Mouse (Mus musculus): ENCODE results near the gene Adora2a.
"Not testable (repeated sequence)": the region's sequence is repeated elsewhere in the genome, so short reads cannot be mapped to it uniquely, and the experiment has no call there.

The Adora2a gene

GRCm38 (mm10) chr10:75316872-75316907 lies at the start of gene Adora2a:
Gene Adora2a, plus strand, starts transcription at chr10:75316877.
- DNase-seq (ENCODE audit: low spot score): no peak

DNA sequence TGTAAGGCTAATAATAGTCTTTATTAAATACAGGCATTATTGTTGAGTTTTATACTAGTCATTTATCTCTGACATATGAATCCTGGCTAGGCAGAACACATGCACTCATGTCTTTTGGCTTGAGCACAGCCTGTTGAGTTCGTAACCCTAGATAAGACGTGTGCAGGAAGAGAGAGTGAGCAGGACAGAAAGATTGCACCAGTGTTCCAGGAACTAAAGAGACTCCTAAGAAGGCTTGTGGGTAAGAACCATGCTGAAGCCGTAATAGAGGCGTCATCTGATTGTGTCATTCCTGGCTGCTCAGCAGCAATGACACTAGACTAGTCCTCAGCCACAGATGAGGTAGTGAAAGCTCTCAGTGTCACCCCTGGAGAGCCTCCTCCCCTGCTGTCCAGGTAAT lies 43.7 kb upstream of the Adora2a start:
- DNase-seq (ENCODE audit: low spot score): no peak

- DNase-seq (ENCODE audit: low spot score): no peak
These were observed 40.2 kb upstream of the Adora2a start for GRCm38 (mm10) chr10:75276427-75277013.

DNA sequence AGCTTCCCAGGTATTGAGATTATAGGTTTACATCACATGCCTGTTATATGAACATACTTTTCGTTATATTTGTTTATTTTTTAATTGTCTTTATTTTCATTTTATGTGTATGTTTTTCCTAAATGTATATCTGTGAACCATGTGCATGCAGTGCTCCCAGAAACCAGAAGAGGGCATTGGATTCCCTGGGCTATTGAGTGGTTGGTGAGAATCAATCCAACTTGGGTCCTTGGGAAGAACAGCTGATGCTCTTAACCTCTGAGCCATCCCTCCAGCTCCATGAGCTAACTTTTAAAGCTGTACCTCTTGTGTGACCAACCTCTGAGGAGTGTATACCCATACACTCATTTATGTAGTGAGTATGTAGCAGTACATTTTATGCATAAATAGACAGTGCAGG lies 39.2 kb upstream of the Adora2a start:
- no peak for DNase-seq (ENCODE audit: low spot score)

DNA sequence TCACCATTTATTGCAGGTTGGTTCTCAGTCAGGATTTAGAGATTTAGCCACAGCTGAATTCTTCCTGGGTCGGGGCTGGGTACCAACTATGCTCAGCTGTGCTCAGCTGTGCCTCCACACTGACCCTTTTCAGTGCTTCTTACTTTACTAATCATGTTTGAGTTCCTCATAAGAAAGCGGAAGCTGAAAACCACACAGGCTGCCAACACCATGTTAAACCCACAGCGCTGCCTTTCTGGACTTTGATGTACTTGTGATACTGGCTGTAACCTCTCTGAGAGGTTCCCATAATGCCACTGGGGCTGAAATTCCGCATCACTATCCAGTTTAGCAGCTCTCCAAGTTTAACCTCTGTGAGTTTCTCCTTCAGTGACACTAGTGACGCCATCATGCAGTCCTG lies 34.0 kb upstream of the Adora2a start:
- no peak for DNase-seq (ENCODE audit: low spot score)

DNA sequence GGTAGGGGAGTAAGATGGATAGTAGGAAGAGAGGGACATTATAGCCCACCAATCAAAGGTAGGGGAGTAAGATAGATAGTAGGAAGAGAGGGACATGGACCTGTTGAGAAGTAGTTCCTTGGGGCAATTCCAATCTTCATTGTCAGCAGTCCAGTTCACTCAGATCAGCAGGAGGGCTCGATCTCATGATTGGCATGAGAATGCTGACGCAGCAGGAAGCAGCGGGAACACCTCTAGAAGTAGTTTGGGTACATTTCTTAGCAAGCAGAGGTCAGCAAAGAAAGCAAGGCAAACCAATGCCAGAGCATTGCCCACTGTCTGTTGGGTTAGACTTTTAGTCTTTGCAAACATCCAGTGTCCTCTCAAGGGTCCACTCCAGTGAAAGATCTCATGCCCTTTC lies 32.9 kb upstream of the Adora2a start:
- no peak for DNase-seq (ENCODE audit: low spot score)

DNA sequence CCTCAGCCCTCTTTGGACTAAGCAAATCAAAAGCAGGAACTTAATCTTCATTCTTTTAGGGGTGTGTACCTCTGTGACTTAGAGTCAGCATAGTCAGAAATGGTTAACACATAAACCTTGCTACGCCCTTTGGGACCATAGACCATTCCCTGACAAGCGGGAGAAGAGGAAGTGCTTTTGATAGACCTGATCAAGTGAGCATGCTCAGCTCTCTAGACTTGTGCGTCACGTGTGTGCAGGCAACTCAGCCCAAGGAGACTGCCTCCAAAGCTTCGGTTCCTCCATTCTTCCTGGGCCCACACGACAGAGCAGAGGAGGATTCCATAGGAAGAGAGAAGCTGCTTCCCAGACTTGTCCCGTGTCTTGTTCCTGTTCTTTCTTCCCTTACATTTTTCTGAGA lies 28.1 kb upstream of the Adora2a start:
- no peak for DNase-seq (ENCODE audit: low spot score)

GRCm38 (mm10) chr10:75289392-75289791 lies 27.3 kb upstream of the Adora2a start:
- DNase-seq (ENCODE audit: low spot score): no peak

- no peak for DNase-seq (ENCODE audit: low spot score)
These were observed 26.0 kb upstream of the Adora2a start for GRCm38 (mm10) chr10:75290650-75291049.

DNA sequence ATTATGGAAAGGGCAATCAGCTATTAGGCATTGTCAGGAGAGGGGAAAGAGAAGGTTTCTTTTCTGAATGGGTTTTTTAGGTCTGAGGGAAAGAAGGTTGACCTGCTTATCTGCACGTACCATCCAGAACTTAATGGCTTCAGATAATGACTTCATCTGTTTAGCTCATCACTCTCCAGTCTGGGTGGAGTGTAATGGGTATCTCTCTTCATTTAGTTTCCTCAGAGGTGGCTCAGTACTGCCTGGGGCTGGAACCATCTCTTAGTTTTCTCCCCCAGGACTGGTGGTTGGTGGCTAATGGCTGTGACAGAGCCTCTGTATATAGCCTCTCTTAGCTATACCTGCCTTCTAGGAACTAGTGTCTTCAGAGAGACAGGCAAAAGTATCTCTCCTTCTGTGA lies 25.3 kb upstream of the Adora2a start:
- DNase-seq (ENCODE audit: low spot score): no peak

GRCm38 (mm10) chr10:75292206-75292605 lies 24.5 kb upstream of the Adora2a start:
- not testable (repeated sequence) for DNase-seq (ENCODE audit: low spot score)

GRCm38 (mm10) chr10:75293288-75293687 lies 23.4 kb upstream of the Adora2a start:
- no peak for DNase-seq (ENCODE audit: low spot score)

DNA sequence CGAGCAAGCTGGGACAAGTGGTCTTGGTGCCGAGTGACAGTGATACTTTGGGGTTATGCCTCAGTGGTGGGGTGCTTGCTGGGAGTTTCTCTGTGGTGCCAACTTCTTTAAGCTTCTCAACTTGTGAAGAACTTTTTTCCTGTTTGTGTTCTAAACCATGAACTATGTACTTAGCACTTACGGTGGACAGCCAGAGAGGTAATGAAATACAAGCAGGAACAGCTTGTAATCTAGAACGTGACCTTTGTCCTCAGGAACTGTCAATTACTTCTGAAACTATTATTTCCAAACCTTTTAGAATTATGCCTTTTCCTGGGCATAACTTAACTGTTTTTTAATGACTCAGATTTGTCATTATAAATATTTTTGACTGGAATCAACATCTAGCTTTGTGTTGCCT lies 22.3 kb upstream of the Adora2a start:
- no peak for DNase-seq (ENCODE audit: low spot score)

DNA sequence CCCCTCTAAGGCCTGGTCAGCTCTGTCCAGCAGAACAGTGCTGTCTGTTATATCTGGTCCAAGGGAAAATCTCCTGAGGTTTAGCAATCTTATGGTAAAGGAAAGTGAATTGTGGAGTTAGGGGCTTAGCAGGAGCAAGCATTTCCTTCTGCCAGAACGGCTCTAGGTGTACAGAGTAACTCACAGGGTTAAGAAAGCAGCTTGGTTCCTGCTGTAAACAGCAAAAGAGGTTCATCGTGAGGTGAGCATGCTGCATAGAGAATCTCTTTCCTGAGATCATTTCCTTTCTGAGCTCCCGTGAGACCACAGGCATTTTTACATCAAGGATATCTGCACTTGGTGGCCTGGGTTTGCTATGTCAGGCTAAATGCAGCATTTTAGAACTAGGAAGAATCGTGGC lies 21.8 kb upstream of the Adora2a start:
- no peak for DNase-seq (ENCODE audit: low spot score)

DNA sequence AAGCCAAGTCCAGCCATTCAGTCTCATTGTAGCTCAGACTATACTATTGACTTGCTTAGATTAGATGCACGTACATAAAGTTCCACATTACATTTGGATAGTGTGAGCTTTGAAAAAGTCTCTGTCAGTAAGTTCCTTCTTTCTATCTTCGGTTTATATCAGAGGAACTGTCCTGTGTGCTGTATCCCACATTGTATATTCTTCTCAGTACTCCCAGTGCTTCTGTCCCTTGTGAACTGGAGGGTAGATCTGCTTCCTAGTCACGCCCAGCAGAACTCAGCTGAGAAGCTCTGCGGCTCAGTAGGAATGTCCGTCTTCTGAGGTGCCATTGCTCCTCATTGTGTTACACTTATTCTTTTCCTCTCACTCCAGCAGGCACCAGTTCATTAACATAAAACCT lies 18.1 kb upstream of the Adora2a start:
- no peak for DNase-seq (ENCODE audit: low spot score)

DNA sequence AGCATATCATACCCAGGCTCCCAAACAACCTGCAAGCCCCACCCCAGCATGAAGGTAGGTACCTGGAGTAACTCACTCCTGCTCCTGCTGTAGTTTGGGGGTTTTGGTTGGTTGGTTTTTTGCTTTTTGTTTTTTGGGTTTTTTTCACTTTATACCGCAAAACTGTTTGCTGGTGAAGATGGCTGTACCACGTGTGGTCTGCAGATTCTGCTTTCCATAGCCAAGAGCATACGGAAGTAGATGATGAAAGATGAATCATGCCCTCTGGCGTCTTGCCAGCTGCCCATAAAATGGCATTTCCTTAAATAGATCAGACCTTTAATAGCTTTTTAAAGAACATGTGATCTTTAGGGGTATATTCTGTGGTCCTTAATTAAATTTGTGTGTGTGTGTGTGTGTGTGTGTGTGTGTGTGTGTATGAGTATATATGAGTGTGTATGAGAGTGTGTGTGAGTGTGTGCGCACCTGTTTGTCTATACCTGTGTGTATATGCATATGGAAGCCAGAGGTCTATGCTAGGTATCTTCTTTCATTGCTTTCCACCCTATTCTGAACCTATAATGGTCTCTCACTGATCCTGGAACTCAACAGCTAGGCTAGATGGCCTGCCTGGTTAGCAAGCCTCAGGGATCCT lies 16.8 kb upstream of the Adora2a start:
- DNase-seq (ENCODE audit: low spot score): peak; percentile 79

DNA sequence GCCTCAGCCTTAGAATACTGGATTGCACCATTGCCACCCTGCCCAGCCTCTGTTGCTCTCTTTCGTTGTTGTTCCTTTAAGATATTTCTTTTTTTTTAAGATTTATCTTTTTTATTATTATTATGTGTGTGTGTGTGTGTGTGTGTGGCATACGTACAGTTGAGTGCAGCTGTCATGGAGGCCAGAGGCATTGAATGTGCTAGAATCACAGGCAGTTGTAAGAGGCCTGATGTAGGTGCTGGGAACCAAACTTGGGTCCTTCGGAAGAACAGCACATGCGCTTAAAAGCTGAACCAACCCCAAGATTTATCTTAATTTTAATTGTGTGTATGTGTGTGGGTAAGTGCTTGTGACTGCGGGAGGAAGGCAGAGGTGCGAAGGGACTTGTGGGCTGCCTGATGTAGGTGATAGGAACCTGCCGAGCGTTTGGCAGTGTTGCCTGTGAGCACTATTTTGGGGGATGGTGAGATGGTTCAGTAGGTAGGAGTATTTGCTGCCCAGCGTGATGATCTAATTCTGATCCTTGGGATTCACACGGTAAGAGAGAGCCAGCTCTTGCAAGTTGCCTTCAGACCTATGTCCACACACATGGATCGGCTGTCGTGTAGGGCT lies 15.4 kb upstream of the Adora2a start:
- DNase-seq (ENCODE audit: low spot score): no peak

GRCm38 (mm10) chr10:75301937-75302336 lies 14.7 kb upstream of the Adora2a start:
- DNase-seq (ENCODE audit: low spot score): no peak

- no peak for DNase-seq (ENCODE audit: low spot score)
These were observed 14.1 kb upstream of the Adora2a start for GRCm38 (mm10) chr10:75302536-75302935.

DNA sequence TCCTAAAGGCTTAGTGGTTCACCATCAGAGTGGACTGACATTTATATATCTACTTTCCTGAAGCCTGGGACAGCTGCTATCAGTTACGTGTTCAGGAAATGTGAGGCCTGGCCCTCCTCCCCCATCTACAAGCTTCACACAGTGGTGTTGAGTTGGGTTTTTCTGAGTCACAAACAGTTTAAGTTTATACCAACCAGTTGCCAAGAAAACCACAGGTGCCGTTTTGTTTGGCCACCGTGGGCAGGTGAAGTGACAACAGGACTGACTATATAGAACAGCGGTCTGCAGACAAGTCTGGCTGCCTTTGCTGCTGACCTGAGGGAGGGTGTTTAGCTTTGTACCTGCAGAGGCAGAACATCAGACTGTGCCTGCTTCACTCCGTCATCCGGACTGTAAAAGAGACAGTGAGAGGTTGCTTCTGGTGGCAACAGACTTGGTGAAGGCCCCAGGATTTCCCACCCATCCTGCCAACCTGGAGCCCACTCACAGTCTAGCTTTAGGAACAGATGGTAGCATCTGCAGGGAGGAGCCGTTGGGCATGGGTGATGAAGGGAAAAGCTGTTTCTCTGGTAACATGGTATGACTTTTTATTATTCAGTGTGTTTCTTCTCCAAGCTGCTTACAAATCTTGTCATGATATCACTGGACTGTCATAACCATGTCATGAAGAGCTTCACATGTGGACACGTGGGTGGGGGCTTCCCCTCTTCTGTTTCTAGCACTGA lies 13.2 kb upstream of the Adora2a start:
- no peak for DNase-seq (ENCODE audit: low spot score)

DNA sequence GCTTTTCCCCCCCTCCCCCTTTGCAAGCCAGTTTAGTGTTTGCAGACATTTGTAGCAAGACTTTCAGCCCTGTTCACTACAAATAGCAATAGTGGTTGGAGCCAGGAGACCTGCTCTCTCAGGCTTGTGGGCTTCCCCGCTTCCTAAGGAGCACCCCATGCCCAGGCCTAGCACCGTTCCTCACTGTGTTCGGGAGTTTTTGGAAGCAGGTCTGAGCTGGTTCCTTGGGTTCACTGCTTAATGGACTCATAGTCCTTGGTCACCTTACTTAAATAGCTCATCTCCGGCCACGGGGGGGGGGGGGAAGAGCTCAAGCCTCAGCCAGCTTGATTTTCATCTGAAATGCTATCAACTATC lies 12.7 kb upstream of the Adora2a start:
- no peak for DNase-seq (ENCODE audit: low spot score)

DNA sequence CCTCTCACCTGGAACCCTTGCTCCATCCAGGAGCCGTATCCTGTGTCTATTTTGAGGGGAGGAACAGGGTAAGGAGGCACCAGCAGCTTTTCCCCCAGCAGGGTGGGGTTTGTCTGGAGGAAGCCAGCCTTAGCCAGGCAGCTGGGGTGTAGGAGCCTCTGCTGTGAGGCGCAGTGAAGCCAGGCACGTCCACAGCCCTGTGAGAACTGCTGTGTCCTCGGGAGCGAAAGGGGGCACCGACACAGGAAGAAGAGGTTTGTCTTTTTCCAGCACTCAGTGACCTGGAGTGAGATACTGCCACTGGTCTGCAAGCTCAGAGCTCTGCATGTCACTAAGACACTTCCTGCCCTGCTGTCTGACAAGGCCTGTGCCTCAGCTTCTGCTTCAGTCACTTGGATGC lies 12.3 kb upstream of the Adora2a start:
- no peak for DNase-seq (ENCODE audit: low spot score)

DNA sequence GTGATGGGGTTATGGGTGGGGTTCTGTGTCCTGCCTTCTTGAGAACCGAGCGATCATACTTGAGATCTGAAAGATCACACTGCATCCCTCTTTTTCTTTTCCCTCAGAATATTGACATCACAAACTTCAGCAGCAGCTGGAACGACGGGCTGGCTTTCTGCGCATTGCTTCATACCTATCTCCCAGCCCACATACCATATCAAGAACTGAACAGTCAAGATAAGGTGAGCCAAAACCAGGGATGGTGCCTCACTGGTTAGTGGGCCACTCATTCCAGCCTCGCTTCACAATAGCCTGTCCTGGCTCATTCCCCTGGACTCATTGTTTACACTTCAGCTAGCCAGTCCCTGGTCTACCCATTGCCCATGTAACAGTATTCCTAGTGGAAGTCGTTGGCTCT lies 9.5 kb upstream of the Adora2a start:
- no peak for DNase-seq (ENCODE audit: low spot score)

DNA sequence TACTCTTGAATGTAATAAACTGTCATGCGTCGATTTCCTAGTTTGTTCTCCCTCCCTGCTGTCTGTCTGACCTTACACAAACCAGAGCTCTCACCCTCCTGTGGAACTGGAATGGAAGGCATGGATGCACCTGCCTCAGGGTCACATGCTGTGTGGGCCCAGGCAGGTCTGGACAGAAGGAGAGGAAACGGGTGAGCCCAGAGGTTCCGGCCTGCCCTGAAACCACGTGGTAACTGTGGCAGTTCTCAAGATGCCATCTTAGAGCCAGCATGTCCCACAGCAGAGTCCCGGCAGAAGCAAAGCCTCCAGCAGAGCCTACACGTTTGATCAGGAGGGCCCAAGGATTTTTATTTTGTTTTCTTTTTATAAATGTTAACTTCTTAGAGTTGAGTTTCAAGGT lies 4.3 kb upstream of the Adora2a start:
- DNase-seq (ENCODE audit: low spot score): no peak
